Mouse (Mus musculus): ENCODE measurements around the gene Pkd1.

The Pkd1 gene

DNA sequence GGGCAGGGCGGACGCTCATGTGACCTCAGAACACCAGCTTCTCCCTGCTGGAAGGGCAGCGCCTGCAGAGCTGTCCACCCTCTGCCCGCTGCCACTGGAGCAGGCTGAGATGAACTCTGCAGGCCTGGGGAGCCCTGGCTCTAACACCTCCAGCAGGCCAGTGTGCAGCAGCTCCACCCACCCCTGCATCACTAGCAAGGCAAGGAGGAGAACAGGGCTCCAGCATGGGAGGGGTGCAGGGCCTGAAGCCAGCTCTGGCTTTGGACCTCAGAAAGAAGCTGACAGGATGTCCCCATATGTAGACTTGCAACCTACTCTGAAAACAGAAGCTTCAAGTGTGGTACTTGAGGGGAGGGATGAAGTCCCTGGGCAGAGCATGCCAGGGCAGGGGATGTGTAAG is 50.9 kb downstream of the Pkd1 start:
- TF ChIP-seq GATA4 (IDR thresholded peaks at IDR 0.05; ENCODE audit: insufficient replicate concordance, low read length), result no peak

DNA sequence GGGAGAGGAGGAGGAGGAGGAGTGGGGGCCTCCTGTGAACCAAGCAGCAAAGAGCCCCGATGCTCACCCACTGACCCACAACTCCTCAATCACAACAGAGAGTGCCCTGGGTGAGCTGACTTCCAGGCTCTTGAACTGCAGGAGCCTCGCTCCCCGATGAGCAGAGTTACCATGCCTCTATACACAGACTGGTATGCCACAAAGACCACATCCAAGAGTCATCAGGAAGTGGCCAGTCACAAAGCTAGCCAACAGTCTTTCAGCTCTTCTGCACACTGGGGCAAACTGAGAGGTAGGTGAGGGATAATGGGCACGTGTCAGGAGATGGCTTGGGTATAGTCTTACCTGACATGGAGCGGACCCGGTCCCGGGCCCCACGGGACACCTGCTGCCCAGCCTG is 54.3 kb downstream of the Pkd1 start:
- TF ChIP-seq GATA4 (IDR thresholded peaks at IDR 0.05; ENCODE audit: insufficient replicate concordance, low read length), result no peak

DNA sequence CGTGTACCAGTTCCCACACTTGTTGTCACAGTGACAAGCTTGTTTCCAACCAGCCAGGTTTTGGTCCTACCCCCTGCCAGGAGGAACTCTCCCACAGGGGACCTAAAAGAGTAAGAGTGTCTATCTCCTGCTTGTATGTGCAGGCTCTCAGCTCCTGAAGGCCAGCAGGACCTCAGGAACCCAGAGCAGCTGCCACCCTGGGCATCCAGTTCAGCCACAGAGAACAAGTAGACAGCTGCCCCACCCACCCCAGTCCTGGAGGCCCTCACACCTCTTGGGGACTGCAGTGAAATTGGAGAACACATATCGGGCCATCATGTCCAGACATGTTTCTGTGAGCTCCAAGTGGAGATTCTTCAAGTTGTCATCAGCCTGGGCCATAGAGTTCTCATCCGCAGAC is 54.9 kb downstream of the Pkd1 start:
- TF ChIP-seq GATA4 (IDR thresholded peaks at IDR 0.05; ENCODE audit: insufficient replicate concordance, low read length), result no peak

DNA sequence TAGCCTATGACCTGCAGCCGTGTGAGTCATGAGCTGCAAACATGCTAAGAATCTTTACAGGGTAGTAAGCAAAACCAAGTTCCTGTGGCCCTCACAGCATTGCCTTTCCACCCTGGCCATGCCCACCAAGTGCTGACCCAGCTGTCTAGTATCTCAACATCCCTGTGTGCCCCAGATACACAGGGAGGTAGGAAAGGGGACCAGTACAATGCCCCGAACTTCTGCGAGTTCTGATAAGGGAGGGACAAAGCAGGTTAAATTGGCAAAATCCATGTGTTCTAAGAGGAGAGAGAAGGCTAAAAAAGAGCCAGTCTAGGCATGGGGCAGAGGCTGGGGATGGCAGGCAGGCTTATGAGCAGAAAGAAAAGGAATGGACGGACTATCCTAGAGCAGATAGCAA is 58.7 kb downstream of the Pkd1 start:
- no peak for TF ChIP-seq GATA4 (IDR thresholded peaks at IDR 0.05; ENCODE audit: insufficient replicate concordance, low read length)

DNA sequence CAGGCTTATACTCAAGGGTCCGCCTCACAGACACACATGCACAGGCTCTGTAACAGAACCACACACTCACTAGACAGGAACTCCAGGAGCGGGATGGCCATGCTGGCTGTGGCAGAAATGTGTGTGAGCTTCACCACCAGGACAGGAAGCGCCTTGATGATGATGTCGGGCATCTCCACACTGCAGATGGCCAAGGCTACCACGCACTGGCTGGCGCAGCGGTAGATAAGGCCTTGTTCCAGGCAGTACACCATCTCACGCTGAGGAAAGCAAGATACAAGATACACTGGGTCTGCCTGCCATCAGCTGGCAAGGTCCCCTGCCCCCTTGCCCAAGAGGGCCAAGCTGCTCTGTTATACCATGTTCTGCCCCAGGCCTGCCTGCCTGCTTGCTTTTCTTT is 59.2 kb downstream of the Pkd1 start:
- no peak for TF ChIP-seq GATA4 (IDR thresholded peaks at IDR 0.05; ENCODE audit: insufficient replicate concordance, low read length)

DNA sequence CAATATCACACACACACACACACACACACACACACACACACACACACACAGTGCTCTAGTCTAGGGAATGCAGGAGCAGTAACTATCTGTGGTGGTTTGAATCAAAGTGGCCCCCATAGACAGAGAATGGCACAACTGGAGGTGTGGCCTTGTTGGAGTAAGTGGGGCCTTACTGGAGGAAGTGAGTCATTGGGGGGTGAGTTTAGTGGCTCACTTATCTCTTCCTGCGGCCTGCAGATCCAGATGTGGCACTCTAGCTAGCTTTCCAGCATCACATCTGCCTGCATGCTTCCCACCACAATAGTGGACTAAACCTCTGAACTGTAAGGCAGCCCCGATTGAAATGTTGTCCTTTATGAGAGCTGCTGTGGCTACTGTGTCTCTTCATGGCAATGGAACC is 61.1 kb downstream of the Pkd1 start:
- TF ChIP-seq GATA4 (IDR thresholded peaks at IDR 0.05; ENCODE audit: insufficient replicate concordance, low read length), result no peak

DNA sequence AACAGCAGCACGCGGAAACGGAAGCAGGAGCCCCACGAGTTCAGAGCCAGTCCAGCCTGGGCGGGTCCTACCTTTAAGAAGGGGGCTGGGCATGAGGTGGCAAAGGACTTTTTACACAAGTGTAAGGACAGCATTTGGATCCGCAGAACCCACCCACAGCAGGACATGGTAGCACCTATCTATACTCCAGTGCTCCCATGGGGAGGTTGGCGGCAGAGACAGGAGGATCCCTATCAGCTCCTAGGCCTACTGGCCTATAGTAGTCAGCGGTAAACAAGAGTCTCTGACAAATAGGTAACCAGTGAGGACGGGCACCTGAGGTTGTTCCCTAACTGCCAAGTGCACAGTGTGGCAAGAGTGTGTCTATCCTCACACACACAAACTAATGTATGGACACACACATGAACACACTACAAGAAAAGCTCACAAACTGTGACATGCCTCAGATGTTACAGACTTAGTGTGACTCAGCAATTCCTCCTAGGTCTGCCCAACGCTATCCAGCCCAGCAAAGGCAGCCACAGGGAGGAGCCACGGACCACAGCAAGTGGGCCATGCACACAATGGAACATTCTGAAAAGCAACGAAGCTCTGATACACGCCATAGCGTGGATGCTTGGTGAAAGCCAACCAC is 68.0 kb downstream of the Pkd1 start:
- no peak for TF ChIP-seq GATA4 (IDR thresholded peaks at IDR 0.05; ENCODE audit: insufficient replicate concordance, low read length)

DNA sequence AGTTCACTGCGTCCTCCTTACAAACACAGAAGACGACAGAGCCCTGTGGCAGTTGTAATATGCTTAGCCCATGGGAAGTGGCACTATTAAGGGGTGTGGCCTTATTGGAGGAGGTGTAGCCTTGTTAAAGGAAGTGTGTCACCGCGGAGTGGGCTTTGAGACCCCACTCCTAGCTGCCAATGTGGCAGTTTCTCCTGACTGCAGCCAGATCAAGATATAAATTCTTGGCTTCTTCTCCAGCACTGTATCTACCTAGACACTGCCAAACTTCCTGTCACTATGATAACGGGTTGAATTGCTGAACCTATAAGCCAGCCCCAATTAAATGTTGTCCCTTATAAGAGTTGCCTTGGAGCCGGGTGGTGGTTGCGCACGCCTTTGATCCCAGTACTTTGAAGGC is 75.8 kb downstream of the Pkd1 start:
- TF ChIP-seq GATA4 (IDR thresholded peaks at IDR 0.05; ENCODE audit: insufficient replicate concordance, low read length), result no peak

DNA sequence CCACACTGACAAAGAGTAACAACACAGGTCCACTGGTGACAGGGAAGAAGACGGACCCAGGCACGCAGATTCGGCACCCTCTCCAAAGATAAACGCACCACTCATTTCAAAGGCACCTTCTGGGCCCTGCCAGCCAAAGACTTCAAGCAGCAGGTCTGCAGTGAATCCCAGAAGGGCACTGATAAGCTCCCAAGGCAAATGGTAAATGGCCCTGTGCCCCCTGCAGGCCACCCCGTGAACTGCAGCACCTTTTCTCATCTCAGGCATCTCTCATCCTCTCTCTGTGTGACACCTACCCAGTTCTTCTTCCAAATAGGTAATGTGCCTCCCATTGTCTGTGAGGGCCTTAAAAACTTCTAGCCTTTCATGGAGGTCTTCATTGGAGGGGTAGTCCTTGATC is 79.0 kb downstream of the Pkd1 start:
- peak; percentile 45; the same call in 1 of the 2 replicates for TF ChIP-seq GATA4 (IDR thresholded peaks at IDR 0.05; ENCODE audit: insufficient replicate concordance, low read length)

DNA sequence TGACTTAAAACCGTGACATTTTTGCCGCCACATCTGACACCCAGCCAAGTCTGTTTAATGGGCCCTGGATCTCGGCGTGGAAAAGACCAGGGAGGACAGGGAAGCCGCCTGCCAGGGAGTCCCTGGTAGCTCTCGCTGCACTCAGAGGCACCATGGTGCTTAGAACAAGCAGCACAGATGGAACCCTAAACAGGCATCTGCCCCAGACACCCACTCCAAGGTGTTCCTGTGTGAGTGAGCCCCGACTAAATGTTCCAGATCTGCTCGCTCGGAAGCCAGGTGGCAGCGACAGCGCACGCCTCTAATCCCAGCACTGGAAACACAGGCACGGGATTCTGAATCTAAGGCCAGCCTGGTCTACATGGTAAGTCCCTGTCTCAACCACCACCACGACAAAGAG is 80.4 kb downstream of the Pkd1 start:
- no peak for TF ChIP-seq GATA4 (IDR thresholded peaks at IDR 0.05; ENCODE audit: insufficient replicate concordance, low read length)

DNA sequence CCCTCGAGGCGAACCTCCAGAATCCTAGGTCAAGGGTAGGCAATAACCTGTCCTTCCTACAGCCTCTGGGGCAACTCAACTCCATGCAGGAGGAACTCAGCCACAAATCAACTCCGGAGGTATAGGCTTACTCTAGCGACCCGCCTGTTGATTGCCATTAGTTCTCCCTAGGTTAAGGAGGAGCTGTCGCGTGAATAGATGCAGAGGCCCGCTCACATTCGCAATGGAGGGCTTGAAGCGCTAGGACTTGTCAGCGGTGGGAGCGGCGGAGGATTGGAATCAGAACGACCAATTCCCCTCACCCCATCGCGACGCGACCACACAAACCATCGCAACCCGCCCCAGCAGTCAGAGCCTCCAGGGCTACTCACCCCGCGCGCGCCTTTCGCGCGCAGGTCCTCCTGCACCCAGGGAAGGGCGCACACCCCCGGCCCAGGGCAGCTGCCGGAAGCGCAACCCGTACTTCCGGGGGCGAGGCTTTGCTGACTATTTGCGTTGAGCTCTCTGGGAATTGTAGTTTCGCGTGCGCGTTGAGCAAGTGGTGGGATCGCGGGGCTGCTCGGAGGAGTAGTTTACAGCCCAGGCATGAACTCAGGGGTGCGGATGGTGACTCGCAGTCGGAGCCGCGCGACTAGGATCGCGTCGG is 82.7 kb downstream of the Pkd1 start, which contains the start of the genes Tsc2 and Nthl1:
TSS of gene Tsc2 (minus strand) at position 464 of the 646 bp plus-strand sequence.
TSS of gene Nthl1 (plus strand) at position 514 of the 646 bp plus-strand sequence.
- no peak; the same call in 1 of the 2 replicates for TF ChIP-seq GATA4 (IDR thresholded peaks at IDR 0.05; ENCODE audit: insufficient replicate concordance, low read length)

DNA sequence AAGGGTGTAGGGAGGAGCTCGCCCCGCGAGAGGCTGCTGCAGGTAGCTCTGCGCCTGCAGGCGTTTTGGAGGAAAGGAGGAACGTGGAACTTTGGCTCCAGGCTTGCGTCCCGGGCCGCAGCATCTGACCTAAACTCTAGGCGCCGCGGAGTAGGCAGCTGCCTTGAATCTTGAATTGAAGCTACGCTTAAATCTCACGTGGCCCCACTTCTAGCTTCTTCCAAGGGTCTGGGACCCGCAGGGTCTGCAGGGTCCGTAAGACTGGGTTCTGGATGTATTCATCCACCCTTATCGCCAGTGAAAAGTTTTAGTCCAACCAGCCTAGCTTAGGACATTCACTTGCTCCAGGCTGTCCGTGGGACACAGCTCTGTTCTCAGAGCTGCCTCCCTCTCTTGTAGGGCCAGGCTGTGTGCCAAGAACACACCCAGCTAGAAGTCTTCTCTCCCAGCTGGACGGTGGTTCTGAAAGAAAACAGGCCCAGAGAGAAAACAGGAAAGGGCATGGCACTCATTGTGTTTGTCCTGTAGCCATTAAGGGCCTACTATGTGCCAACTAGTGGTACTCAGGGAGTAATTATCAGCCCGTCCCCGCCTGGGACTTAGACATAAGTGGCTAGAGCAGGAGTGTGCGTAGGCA is 83.3 kb downstream of the Pkd1 start:
- TF ChIP-seq GATA4 (IDR thresholded peaks at IDR 0.05; ENCODE audit: insufficient replicate concordance, low read length), result no peak

DNA sequence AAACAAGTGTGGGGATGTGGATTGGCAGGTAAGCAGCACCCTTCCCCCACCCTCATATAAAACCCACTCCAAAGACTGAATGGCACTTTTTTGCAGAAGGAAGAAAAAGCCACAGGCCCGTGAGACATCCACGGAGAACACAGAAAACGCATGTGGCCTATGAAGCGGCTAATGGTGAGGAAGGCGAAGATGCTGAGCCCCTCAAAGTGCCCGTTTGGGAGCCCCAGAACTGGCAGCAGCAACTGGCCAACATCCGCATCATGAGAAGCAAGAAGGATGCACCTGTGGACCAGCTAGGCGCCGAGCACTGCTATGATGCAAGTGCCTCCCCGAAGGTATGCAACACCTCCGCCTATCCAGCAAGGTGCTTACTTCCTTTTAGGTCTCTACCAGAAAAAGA is 84.2 kb downstream of the Pkd1 start:
- no peak for TF ChIP-seq GATA4 (IDR thresholded peaks at IDR 0.05; ENCODE audit: insufficient replicate concordance, low read length)

DNA sequence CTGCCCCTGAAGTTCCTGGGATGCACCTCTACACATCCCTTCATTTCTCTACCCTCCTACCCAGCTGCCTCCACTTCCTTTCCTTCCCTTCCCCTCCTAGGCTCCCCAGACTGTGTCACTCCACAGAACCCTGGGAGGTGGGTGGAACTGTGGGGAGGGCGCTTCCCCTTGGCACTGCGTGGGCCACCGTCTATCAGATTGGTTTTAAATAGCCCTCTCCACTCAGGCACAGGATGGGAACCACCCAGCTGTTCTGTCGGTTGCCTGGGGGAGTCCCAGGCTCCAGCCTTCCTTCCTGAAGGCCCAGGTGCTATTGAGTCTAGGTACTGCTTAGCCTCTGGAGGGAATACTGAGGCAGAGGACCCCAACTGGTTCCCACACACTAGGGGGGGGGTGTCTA is 85.4 kb downstream of the Pkd1 start:
- peak; percentile 12; the same call in 1 of the 2 replicates for TF ChIP-seq GATA4 (IDR thresholded peaks at IDR 0.05; ENCODE audit: insufficient replicate concordance, low read length)

DNA sequence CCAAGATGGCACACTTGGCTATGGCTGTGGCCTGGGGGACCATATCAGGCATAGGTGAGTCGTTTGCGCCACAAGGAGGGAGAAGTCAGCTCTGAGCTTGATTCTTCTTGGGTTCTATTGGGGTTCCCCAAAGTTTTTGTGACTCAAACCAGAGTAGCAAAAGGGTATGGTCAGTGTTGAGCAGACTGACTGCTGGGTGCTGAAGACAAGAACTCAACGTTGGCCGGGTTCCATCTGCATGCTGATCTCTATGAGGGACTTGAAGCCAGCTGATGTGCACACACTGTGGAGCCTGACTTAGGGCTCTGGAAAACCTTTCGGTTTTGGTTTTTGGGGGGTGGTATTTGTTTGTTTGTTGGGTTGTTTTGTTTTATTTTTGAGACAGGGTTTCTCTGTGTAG is 86.1 kb downstream of the Pkd1 start:
- TF ChIP-seq GATA4 (IDR thresholded peaks at IDR 0.05; ENCODE audit: insufficient replicate concordance, low read length), result no peak

DNA sequence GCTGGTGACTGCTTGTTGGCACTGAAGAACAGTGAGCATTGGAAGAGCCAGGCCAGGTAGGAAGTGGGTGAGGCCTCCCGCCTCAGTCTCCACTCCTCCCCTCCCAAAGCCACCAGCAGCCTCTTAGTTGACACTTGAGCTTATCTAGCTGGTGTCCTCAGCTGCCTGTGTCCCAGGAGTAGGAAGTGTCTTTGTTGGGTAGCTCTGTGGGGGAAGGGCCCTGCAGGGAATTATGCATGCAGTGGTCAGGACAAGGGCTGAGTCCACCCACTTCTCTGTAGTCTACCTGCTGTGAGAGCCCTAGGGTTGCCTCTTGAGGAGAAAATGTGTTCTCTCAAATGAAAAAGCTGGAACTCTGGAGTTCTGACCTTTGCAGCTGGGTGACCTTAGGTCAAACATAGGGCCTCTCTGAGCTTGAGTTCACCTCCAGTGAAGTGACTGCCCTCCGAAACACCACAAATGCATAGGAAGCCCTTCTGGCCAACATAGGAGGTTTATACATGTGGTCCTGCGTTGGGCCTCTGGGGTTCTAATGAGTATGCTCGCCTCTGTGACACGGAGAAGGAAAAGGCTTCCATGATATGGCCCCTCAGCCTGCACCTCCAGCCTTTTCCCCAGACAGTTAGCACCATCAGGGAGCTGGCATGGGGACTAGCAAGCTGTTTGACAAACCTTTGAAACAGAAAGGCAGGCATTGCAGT is 87.3 kb downstream of the Pkd1 start:
- no peak for TF ChIP-seq GATA4 (IDR thresholded peaks at IDR 0.05; ENCODE audit: insufficient replicate concordance, low read length)
